Mouse (Mus musculus) 416B (cell line): ENCODE measurements around the gene Ccnb2.

Source experiments
- DNase-seq: peaks from one replicate; pipeline ENCODE4 v3.0.0; 2011; ENCODE audit warnings: low read depth

Ccnb2 gene

DNA sequence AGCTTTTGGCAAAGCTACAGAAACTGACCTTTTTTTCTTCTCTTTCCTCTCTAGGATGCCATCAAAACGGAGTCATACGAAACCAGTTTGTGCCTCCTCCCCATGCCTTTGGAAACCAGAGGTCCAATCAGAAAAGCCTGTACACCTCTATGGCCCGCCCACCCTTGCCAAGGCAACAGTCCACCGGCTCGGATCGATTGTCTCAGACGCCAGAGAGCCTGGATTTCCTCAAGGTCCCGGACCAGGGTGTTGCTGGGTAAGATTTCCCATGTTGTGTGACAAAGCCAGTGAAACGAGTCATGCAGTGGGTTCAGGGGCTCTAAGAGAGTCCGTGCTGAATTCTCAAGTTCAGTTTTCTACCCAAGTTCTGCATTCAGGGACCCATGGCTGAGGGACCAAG is 37.6 kb downstream of the Ccnb2 start:
- DNase-seq: no peak

DNA sequence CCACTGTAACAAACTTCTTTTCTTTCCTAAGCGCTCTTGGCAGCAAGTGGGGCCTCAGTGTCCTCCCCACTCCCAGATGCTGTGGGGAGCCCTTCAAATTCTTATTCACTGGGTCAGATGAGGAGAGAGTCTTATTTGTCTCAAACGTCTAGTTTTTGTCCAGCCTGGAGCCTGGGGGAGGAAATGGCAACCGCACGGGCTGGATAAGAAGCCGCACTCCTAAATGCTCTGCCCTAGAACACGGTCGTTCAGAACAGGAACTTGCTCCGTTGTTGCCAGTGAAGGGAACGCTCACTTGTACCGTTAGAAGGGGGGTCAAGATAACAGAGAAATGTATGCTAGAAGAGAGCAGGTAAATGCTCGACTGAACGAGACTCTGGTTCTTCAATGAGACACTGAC is 39.3 kb downstream of the Ccnb2 start:
- peak; percentile 69 for DNase-seq

DNA sequence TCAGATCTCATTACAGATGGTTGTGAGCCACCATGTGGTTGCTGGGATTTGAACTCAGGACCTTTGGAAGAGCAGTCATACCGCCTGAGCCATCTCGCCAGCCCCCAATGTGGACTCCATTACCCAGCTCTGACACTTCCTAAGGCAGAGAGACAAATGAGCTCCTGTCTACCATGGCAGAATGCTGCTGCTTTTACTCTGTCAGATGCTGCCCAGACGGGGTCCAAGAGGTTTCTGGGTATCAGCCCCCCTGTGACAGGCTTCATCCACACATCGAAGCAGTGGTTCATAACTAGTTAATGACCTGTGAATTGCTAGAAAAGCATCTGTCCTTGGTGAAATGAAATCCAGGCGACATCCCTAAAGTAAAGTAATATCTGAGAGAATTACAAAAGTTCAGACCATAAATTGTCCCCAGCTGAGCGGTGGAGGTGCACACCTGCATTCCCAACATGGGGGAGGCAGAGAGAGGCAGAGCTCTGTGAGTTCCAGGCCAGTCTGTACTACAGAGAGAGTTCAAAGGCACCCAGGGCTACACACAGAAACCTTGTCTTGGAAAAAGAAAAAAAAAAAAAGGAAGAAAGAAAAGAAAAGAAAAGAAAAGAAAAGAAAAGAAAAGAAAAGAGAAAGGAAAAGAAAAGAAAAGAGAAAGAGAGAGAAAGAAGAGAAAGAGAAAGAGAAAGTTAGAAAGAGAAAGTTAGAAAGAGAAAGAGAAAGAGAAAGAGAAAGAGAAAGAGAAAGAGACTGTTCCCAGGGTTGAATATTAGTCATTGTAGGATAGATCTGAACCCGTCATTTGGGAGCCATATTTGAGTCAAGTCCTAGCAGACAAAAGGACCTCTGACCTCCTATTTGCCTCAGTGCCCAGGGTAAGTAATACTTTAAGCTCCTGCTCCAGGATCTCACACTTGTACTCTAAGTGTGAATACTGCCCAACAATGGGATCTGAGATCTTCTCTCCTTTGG is 41.6 kb downstream of the Ccnb2 start:
- no peak for DNase-seq

- peak; percentile 79 for DNase-seq
Measured at GRCm38 (mm10) chr9:70371638-70372037, 49.7 kb downstream of the Ccnb2 start.

GRCm38 (mm10) chr9:70366898-70367297 is 54.4 kb downstream of the Ccnb2 start:
- no peak for DNase-seq

GRCm38 (mm10) chr9:70365915-70366314 is 55.4 kb downstream of the Ccnb2 start:
- DNase-seq: no peak

DNA sequence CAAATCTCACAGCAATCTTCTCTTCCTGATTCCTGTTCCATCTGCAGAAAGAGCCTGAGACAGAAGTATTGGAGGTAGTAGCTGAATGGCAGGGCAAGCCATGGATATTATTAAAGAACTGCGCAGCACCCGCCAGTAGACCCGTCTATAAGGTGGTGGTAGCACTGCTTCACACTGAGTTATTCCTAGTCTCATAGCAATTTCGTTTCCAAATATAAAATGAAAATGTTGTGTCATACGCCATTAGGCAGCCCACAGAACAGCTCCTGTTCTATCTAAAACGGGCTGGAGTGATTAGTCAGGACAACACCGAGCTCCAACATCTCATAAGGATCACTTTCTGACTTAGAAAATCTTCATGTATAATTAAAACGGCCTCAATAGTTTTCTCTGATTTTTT is 56.6 kb downstream of the Ccnb2 start:
- DNase-seq: no peak

DNA sequence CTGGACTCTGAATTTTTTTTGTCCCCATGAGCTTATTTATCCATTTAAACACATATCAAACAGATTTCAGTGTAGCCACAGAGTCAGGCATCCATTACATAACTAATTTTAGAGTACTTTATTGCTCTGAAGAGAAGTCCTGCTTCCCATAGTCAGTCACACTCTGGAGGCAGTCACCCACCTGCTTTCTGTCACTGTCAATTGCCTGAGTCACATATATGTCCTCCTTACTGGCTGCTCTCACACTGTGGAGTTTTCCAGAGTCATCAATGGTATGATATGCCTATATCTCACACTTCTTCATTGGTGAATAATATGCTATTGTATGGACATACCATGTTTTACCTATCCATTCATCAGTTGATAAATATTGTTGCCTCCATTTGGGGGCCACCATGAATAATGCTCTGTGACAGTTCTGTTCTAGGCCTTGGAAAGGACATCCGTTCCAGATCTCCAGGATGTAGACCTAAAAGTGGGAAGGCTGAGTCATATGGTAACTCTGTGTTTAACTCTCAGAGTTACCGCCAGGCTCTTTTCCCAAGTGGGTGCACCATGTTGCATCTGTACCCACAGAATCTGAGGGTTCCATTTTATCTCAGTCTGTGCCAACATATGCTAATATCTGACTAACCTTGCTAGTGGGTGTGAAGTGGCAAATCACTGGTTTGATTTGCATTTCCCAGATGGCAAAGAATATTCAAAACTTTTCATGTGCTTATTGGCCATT is 61.8 kb downstream of the Ccnb2 start:
- no peak for DNase-seq
